ENCODE assay signal across 29 mouse cellular contexts in genomic region chr1:92930171-92930706, GRCm38 (mm10). TPM values are rescaled to one million over a fixed set of nuclear protein-coding genes. Genes with fewer than 3 reads are reported as not detected.
DNase-seq lines count a peak whose midpoint lies in the region; ATAC-seq lines count a peak whose summit lies in the region.
"Had no signal": no experiment of that assay in that cellular context is flagged by ENCODE, and none has a peak within 500 bp of the region (broad histone marks: within the 10 kb centered on the region; RNA-seq: fewer than 3 reads in every experiment).

No protein-coding gene starts in this region.

- no peak overlapping the region for H3K27ac ChIP-seq in kidney, embryonic 14.5 days (ENCODE audit: low read depth, low read length)
- H3K27ac ChIP-seq: embryonic facial prominence, embryonic 13.5 days; gastrocnemius, adult 2 months; heart, adult 2 months; heart, embryonic 13.5 days; hindbrain, embryonic 10.5 days; hindbrain, embryonic 15.5 days; kidney, postnatal 0 days; lung, embryonic 15.5 days had no signal

- H3K9me3 ChIP-seq in kidney, embryonic 14.5 days (ENCODE audit: control insufficient read depth, low read length) = peaks cover 6% of the 10 kb centered on the region
- H3K9me3 ChIP-seq: hindbrain, embryonic 15.5 days; lung, embryonic 15.5 days had no signal

- no peak overlapping the region for H3K4me2 ChIP-seq in kidney, embryonic 14.5 days (replicated peaks; ENCODE audit: low read depth, low read length)
- H3K4me2 ChIP-seq: embryonic facial prominence, embryonic 13.5 days; heart, embryonic 13.5 days; hindbrain, embryonic 15.5 days; liver, embryonic 11.5 days; lung, embryonic 15.5 days; midbrain, embryonic 11.5 days had no signal

- H3K36me3 ChIP-seq in kidney, embryonic 14.5 days (ENCODE audit: control insufficient read depth, insufficient read depth, low read length) = no peaks in the 10 kb centered on the region
- H3K36me3 ChIP-seq: embryonic facial prominence, embryonic 13.5 days; heart, embryonic 13.5 days; hindbrain, embryonic 10.5 days; hindbrain, embryonic 15.5 days; lung, embryonic 15.5 days had no signal

- H3K4me3 ChIP-seq in kidney, embryonic 14.5 days (ENCODE audit: low read length) = no peak overlapping the region
- H3K4me3 ChIP-seq: embryonic facial prominence, embryonic 13.5 days; gastrocnemius, adult 2 months; heart, adult 2 months; heart, embryonic 13.5 days; hindbrain, embryonic 10.5 days; hindbrain, embryonic 15.5 days; lung, embryonic 15.5 days had no signal

- intact Hi-C loops in heart, postnatal 25 days (cut with DNase I) = loop anchor here (10.0 kb wide), 1 partner anchor 415 kb away; the partner anchor contains the start of genes Pask and Ppp1r7

- 23% methylated on average over 1 of the region's 1 CpGs for WGBS in kidney, embryonic 14.5 days

- no peak for ATAC-seq in kidney, embryonic 14.5 days (ENCODE audit: low FRiP score, low TSS enrichment)
- ATAC-seq: forebrain, embryonic 16.5 days; inflammation-experienced regulatory T-cells, adult 6 months; midbrain, embryonic 16.5 days had no signal

- no peak overlapping the region for H3K9ac ChIP-seq in kidney, embryonic 14.5 days (ENCODE audit: low read depth, low read length)
- H3K9ac ChIP-seq: embryonic facial prominence, embryonic 13.5 days; heart, embryonic 13.5 days; hindbrain, embryonic 15.5 days; lung, embryonic 15.5 days had no signal

- H3K27me3 ChIP-seq in kidney, embryonic 14.5 days (ENCODE audit: control insufficient read depth, insufficient read depth, low read length) = no peaks in the 10 kb centered on the region
- H3K27me3 ChIP-seq: embryonic facial prominence, embryonic 13.5 days; lung, embryonic 15.5 days had no signal

- DNase-seq in kidney, adult 11 months = peak; percentile 82
- DNase-seq in 3T3-L1 (ENCODE audit: low read depth, low spot score) (peak; percentile 13), adipocyte (ENCODE audit: low spot score) (peak; percentile 56)
- DNase-seq in kidney, postnatal 14 days = peak; percentile 71
- DNase-seq in adrenal gland, postnatal 36 days = no peak
- DNase-seq in heart, postnatal 25 days (ENCODE audit: low spot score) = no peak
- DNase-seq in cerebellum, adult 8-10 months = no peak
- DNase-seq: adrenal gland, postnatal 10 days; cerebellum, adult 11 months; cerebellum, adult 9-11 months; gastrocnemius, adult 2 months; gastrocnemius, postnatal 36 days; heart, adult 2 months; heart, postnatal 10 days; right cerebral cortex, postnatal 4 days had no signal

- peaks cover 8% of the 10 kb centered on the region for H3K4me1 ChIP-seq in kidney, embryonic 14.5 days (ENCODE audit: control insufficient read depth, insufficient read depth, low read length)

RNA-seq across cellular contexts. Expression of gene Capn10, which starts 3.9 kb away (rescaled TPM):
- polyA plus RNA-seq in kidney, embryonic 14.5 days (2014; fragmentation: Nextera tagmentation; extraction: Ambion mirVana) = 24.9 and 28.7 TPM in 2 replicates
- total RNA-seq in adrenal gland, postnatal 36 days (2021) = 10 to 100 TPM; 16.0 to 16.7 TPM
- total RNA-seq in heart, postnatal 25 days (2021) = 1 to 10 TPM; 6.9 TPM

RNA-seq across cellular contexts. Expression of gene Rnpepl1, which starts 19.7 kb away (rescaled TPM):
- 27.4 and 36.3 TPM in 2 replicates for polyA plus RNA-seq in kidney, embryonic 14.5 days (2014; fragmentation: Nextera tagmentation; extraction: Ambion mirVana)
- total RNA-seq in adrenal gland, postnatal 36 days (2021) = 10 to 100 TPM; 66.5 to 79.4 TPM
- 10 to 100 TPM; 77.8 to 77.9 TPM for total RNA-seq in heart, postnatal 25 days (2021)

RNA-seq across cellular contexts. Expression of gene Gpr35, which starts 20.4 kb away (rescaled TPM):
- polyA plus RNA-seq in kidney, embryonic 14.5 days (2014; fragmentation: Nextera tagmentation; extraction: Ambion mirVana) = 0.16 and 0.45 TPM in 2 replicates
- total RNA-seq in adrenal gland, postnatal 36 days (2021) = 1 to 10 TPM in 1 of 2 experiments, under 1 TPM in 1; 0.53 to 1.9 TPM
- total RNA-seq in heart, postnatal 25 days (2021) = under 1 TPM; 0.36 to 0.75 TPM
- polyA plus RNA-seq: midbrain, embryonic 11.5 days had no signal

RNA-seq across cellular contexts. Expression of gene Dusp28, which starts 23.5 kb away (rescaled TPM):
- 12.5 and 13.7 TPM in 2 replicates for polyA plus RNA-seq in kidney, embryonic 14.5 days (2014; fragmentation: Nextera tagmentation; extraction: Ambion mirVana)
- total RNA-seq in adrenal gland, postnatal 36 days (2021) = 10 to 100 TPM; 12.0 to 13.7 TPM
- 10 to 100 TPM; 11.9 to 13.2 TPM for total RNA-seq in heart, postnatal 25 days (2021)

RNA-seq across cellular contexts. Expression of gene Ankmy1, which starts 27.5 kb away (rescaled TPM):
- polyA plus RNA-seq in kidney, embryonic 14.5 days (2014; fragmentation: Nextera tagmentation; extraction: Ambion mirVana) = 1.1 and 1.4 TPM in 2 replicates
- total RNA-seq in adrenal gland, postnatal 36 days (2021) = 1 to 10 TPM in 1 of 2 experiments, under 1 TPM in 1; 0.93 to 1.0 TPM
- total RNA-seq in heart, postnatal 25 days (2021) = not detected
- total RNA-seq: common myeloid progenitor, adult 5-6 weeks had no signal
- polyA plus RNA-seq: liver, embryonic 16.5 days had no signal

Comparison
In these comparisons a context has a peak if more than half of its experiments do, and no peak if none do; other contexts are left out.
1. DNase-seq: peak in kidney, adult 11 months (single experiment), 3T3-L1 (single experiment), adipocyte (single experiment) and kidney, postnatal 14 days (single experiment); none in adrenal gland, postnatal 36 days (0 of 2), heart, postnatal 25 days (single experiment) and cerebellum, adult 8-10 months (single experiment).